Mouse (Mus musculus): Measurements from ENCODE around the gene Sec63. TPM values are rescaled to one million over a fixed set of nuclear protein-coding genes. Genes with fewer than 3 reads are reported as not detected.

The Sec63 gene
- polyA plus RNA-seq, 1 experiment, result 2.9 TPM

DNA sequence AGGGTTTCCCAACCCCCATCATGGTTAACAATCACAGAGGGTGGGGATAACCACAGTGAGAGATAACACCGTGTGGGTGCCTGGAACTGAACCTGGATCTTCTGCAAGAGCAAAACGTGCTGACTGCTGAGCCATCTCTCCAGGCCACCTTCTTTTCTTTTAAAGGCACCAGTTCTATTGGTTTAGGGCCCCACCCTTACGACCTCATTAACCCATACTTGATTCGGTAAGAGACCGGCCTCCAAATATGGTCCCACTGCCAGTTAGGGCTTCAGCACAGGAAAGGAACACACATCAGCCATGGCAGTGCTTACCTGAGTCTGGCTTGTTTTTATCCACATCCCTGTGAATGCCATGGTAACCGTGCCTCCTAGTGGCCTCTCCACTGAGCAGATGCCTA lies 108.2 kb downstream of the Sec63 start:
- TF ChIP-seq GATA1 (IDR thresholded peaks at IDR 0.05; ENCODE audit: low read length), result no peak

DNA sequence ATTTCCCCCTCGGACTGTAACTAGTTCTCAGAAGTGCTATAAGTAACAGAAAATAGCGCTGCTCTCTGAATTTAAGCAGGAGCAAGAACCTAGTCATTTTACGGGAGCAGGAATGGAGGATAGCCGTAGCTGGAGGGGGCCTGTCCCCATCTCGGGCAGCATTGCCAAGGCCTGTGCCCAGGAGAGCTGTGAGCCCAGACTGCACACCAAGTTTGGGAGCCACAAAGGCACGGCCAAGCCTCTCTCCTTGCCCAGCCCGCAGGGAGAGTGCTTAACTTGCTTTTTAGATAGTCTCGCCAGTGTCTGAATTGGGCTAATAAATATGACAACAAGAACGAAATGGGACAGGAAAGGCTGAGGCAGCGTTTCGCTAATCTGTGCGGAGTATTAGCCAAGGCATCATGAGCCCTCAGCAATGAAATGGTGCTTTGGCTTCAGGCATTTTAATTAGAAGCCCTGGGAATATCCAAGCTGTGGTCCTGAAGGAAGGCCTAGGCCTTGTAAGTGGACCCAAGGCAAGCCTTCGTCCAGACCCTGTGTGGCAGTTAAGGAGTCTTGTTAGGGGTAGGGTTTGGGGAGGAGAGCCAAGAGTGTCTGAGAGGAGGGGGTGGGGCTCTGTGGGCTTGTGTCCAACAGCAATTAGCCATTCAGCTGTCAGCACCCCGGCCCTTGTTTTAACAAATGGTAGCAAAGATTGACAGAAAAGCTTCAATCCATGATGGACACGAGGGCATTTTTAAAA lies 111.1 kb downstream of the Sec63 start:
- no peak for TF ChIP-seq GATA1 (IDR thresholded peaks at IDR 0.05; ENCODE audit: low read length)

DNA sequence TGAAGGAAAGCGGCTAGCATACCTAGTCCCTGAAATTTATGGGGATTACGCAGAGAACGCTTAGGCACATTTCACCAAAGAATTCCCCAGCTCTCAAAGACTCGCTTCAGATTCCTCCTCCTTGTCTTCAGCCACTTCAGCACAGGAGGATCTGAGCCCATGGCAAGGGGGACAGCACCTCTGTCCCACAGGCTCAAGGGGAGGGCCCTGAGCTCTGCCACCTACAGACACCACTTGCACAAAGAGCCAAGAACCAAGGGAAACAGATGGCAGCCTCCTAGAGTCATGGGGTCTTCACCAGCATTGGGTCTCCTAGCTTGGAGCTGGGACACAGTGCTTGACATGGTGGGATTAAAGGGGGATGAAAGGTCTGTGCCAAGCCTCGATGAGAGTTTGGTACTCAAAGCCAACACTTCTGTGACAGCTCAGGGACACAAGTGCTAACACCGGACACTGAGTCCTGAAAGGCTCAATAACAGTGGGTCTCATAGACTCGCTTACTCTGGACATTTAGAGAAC lies 111.8 kb downstream of the Sec63 start:
- no peak for TF ChIP-seq GATA1 (IDR thresholded peaks at IDR 0.05; ENCODE audit: low read length)

DNA sequence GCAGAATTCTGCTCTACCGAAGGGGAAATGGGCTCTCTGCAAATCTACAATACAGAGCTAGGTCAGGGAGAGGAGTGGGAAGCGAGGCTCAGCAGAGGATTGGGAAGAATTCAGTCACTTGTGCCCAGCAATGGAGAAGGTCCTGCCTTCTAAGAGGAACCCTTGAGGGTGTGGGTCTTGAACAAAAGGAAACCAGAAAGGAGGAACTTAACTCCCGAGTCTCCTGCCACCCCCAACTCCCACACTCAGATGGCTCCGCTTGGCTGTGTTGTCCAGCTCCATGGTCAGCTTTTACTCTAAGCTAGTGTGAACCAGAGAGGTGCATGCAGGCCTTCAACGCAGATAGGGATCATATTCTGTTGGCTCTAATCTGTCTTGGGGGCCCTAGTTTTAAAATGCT lies 114.9 kb downstream of the Sec63 start:
- no peak for TF ChIP-seq GATA1 (IDR thresholded peaks at IDR 0.05; ENCODE audit: low read length)

DNA sequence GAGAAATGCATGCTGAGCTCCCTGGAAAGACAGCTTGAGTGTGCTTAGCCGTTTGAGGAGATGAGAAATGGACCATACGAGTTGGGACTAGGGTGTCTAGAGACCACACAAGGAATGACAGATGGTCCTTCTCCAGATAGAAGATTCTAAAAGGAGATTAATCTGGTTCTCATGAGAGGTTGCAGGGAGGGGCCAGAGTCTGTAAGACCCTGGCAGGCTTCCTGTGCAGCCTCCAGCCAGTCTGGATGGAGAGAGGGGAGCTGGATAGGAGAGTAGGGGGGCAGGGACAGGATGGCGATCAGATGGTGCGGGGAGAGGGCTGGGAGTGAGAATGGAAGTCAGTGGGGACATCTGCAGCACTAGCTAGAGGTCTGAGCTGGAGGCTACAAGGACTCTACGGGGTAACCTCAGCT lies 118.0 kb downstream of the Sec63 start:
- TF ChIP-seq GATA1 (IDR thresholded peaks at IDR 0.05; ENCODE audit: low read length), result no peak

DNA sequence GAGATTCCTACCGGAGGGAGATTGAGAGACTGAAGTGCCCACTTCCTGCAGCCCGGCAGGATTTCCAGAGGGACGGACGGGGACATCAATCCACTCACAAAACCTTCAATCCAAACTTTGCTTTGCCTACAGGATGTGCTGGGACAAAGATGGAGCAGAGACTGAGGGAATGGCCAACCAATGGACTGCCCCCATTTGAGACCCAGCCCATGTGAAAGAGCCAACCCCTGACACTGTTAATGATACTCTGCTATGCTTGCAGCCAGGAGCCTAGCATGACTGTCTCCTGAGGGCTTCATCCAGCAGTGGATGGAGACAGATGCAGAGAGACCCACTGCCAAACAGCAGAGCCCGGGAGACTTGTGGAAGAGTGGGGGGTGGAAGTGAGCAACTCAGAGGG lies 118.4 kb downstream of the Sec63 start:
- no peak for TF ChIP-seq GATA1 (IDR thresholded peaks at IDR 0.05; ENCODE audit: low read length)

Other genes with a start within 250 kb of the Sec63 start
- gene Nr2e1, start 177.9 kb upstream of the Sec63 start, polyA plus RNA-seq (2012), result not detected in 2 replicates
- gene Ostm1, start 177.7 kb upstream of the Sec63 start, polyA plus RNA-seq (2012), result 5.2 and 5.8 TPM in 2 replicates
- gene Scml4, start 98.9 kb downstream of the Sec63 start, polyA plus RNA-seq (2012), result not detected in 2 replicates